Mouse (Mus musculus) heart, embryonic 13.5 days (tissue): ENCODE measurements around the gene Erbin. TPM values are rescaled to one million over a fixed set of nuclear protein-coding genes. Genes with fewer than 3 reads are reported as not detected.

ENCODE experiments used
- ATAC-seq: fragments of 200-750 bp; cut with Nextera tagmentation; 2 replicates; pipeline ENCODE4 v1.8.0; 2017; ENCODE audit warnings: moderate TSS enrichment; ENCODE audit not compliant: insufficient number of reproducible peaks, low FRiP score, low TSS enrichment; ENCODE audit errors: extremely low read depth
- H3K27ac ChIP-seq: fragments of 300-500 bp; sonication (generic); replicated peaks from 2 replicates; pipeline ENCODE4 v1.5.1; 2015; ENCODE audit warnings: moderate library complexity, mild to moderate bottlenecking, inconsistent platforms
- H3K27me3 ChIP-seq: fragments of 300-500 bp; sonication (generic); replicated peaks from 2 replicates; pipeline ENCODE4 v1.6.1; 2015; ENCODE audit warnings: mild to moderate bottlenecking, inconsistent platforms
- H3K36me3 ChIP-seq: fragments of 300-500 bp; sonication (generic); 2 replicates; pipeline ENCODE4 v1.6.1; 2015; ENCODE audit warnings: mild to moderate bottlenecking, inconsistent platforms
- H3K4me1 ChIP-seq: fragments of 300-500 bp; sonication (generic); 2 replicates; pipeline ENCODE4 v1.6.1; 2015; ENCODE audit warnings: inconsistent platforms
- H3K4me2 ChIP-seq: fragments of 300-500 bp; sonication (generic); 2 replicates; pipeline ENCODE4 v1.6.1; 2015; ENCODE audit warnings: inconsistent platforms, mild to moderate bottlenecking, moderate library complexity
- H3K4me3 ChIP-seq: fragments of 300-500 bp; sonication (generic); 2 replicates; pipeline ENCODE4 v1.5.1; 2015; ENCODE audit warnings: moderate library complexity, mild to moderate bottlenecking, inconsistent platforms
- H3K9ac ChIP-seq: fragments of 300-500 bp; sonication (generic); 2 replicates; pipeline ENCODE4 v1.6.1; 2015; ENCODE audit warnings: inconsistent platforms, mild to moderate bottlenecking, moderate library complexity
- H3K9me3 ChIP-seq: fragments of 300-500 bp; sonication (generic); 2 replicates; pipeline ENCODE4 v1.6.1; 2016; ENCODE audit warnings: inconsistent platforms
- WGBS: fragments of 180-500 bp; shearing (Covaris S2); methylation state at CpG from one replicate; pipeline ENCODE4 v1.1.7; 2015; ENCODE audit warnings: mixed read lengths; 5-methylcytosine and 5-hydroxymethylcytosine counted together
- polyA plus RNA-seq: library from polyadenylated mRNA; unstranded; fragments of >200 nt; fragmentation: Nextera tagmentation; extraction: Ambion mirVana; gene quantifications from 2 replicates; pipeline ENCODE4 v1.2.1, GENCODE M21; 2015

The Erbin gene
- polyA plus RNA-seq, 1 experiment from 2014 or later, result 10.0 TPM

DNA sequence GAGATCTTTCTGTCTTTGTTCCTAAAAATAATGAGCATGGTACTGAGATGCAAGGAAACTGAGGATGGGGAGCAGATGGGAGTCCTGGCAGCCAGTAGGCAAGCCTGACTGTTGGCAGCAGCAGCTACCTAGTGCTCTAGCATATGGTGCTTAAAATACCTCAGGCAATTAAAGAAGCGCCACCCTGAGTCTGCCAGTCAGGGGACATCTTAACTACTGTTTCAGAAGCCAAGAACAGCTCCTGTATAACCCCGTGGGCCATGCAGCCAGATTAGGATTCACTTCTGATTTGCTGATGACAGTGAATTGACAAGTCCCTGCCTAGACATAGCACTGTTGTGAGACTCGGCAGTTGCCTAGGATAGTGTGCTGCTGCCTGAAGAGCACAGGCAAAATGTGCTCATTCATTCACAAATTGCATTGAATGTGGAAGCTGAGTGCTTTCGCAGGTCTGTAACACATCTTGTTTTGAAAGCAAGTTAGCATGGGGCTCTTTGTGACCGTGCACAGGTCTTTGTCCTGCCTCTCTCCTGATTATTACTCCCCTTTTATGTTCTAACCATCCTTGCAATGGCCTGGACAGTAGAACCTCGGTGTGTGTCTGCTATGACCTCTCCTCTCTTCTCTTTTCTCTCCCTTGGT lies 114.0 kb downstream of the Erbin start:
- no peak for ATAC-seq
- no peaks in the 10 kb centered on the region for H3K36me3 ChIP-seq
- H3K27ac ChIP-seq, result no peak overlapping the region; the same call in 1 of the 2 replicates

DNA sequence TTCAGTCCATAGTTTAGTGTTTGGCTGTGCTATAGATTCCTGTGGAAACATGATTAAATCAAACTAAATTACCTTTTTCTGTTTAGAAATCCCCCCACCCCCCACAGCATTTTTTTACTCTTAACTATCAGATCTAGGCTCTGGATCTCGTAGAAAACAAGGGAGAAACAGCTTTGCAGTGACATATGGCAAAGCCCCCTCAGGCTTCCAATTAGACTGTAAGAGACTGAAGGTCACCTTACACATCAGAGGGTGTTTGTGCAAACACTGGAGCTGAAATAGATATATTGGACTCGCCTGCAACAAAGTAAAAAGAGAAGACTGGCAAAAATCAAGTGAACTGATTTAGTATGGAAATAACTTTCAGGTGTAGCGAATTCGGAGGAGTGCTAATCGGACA lies 116.6 kb downstream of the Erbin start:
- no peak overlapping the region for H3K9ac ChIP-seq
- H3K4me2 ChIP-seq, result no peak overlapping the region
- no peaks in the 10 kb centered on the region for H3K9me3 ChIP-seq
- H3K4me3 ChIP-seq, result no peak overlapping the region
- no peaks in the 10 kb centered on the region for H3K27me3 ChIP-seq
- no peak for ATAC-seq
- no peak overlapping the region for H3K27ac ChIP-seq
- WGBS, result 73% methylated on average over 5 of the region's 5 CpGs
- H3K4me1 ChIP-seq, result peaks cover 21% of the 10 kb centered on the region
- H3K36me3 ChIP-seq, result no peaks in the 10 kb centered on the region

More for the DNA sequence above, 114.0 kb downstream of the Erbin start:
- H3K27me3 ChIP-seq, result no peaks in the 10 kb centered on the region
- no peak overlapping the region for H3K4me3 ChIP-seq
- H3K9me3 ChIP-seq, result no peaks in the 10 kb centered on the region
- 36% methylated on average over 6 of the region's 6 CpGs for WGBS
- H3K9ac ChIP-seq, result no peak overlapping the region
- H3K4me1 ChIP-seq, result peaks cover 21% of the 10 kb centered on the region
- H3K4me2 ChIP-seq, result no peak overlapping the region

DNA sequence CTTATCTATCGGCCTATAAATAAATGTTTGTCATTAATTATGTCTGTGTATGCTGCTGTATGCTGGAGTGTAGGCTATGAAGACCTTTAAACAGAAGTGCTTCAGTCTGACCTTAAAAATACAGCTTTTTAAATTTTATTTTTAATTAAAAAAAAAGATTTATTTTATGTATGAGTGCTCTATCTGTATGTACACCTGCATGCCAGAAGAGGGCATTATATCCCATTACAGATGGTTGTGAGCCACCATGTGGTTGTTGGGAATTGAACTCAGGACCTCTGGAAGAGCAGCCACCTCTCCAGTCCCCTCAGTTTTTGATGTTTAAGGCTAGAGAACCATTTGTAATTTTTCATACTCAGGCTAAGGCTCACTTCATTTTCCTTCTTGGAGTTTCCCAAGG lies 119.3 kb downstream of the Erbin start:
- no peaks in the 10 kb centered on the region for H3K27me3 ChIP-seq
- H3K9ac ChIP-seq, result no peak overlapping the region
- no peak overlapping the region for H3K27ac ChIP-seq
- H3K4me1 ChIP-seq, result peaks cover 6% of the 10 kb centered on the region
- no peak for ATAC-seq
- H3K9me3 ChIP-seq, result no peaks in the 10 kb centered on the region
- no peak overlapping the region for H3K4me2 ChIP-seq
- 91% methylated on average over 1 of the region's 1 CpGs for WGBS
- no peak overlapping the region for H3K4me3 ChIP-seq
- H3K36me3 ChIP-seq, result no peaks in the 10 kb centered on the region

DNA sequence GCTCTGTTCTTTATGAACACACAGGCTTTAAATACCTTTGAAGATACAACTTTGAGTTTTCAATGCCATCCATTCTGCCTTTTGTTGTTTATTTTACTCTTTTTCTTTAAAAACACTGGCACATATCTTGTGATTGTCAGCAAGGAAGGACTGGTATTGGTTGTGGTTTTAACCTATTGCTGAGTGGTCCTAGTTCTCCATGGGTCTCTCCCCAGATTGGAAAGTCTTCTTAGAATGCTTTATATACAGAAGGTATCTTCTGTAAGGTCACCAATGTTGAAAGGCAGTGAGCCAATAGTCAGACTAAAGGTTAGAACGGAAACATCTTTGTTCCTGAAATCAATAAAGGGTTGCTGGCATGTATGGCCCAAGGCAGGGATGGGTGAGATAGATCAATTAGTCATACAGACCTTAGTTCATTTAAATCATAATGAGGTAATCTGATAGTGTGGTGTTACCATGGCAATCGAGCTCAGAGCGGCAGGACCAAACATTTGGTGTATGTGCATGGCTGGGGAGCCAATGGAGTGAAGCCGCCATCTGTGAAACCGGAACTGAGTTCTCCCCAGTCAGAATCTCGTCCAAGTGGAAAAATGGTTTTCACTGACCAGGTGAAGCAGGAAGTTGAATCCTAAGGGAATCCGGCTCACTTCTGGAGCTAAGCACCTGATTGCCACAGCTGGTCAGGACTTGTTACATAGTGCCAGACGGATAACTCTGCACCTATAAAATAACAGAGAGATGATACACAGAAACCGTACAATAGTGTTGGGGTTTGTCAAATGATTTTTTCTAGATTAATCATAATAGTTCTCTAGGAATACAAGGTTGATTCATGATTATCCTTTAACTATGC lies 125.4 kb downstream of the Erbin start:
- Histone ChIP-seq H3K4me3 (no peak overlapping the region), H3K4me1 (no peaks in the 10 kb centered on the region), H3K9ac (no peak overlapping the region), H3K4me2 (no peak overlapping the region), H3K27me3 (no peaks in the 10 kb centered on the region), H3K36me3 (no peaks in the 10 kb centered on the region), H3K9me3 (no peaks in the 10 kb centered on the region), H3K27ac (no peak overlapping the region)
- no peak for ATAC-seq
- 81% methylated on average over 9 of the region's 9 CpGs for whole genome bisulfite sequencing

- Histone ChIP-seq H3K9me3 (no peaks in the 10 kb centered on the region), H3K4me2 (no peak overlapping the region), H3K4me3 (no peak overlapping the region), H3K27me3 (peaks cover 3% of the 10 kb centered on the region; the same call in 1 of the 2 replicates), H3K9ac (no peak overlapping the region), H3K27ac (no peak overlapping the region), H3K4me1 (no peaks in the 10 kb centered on the region), H3K36me3 (no peaks in the 10 kb centered on the region)
- no peak for ATAC-seq
- 27% methylated on average over 11 of the region's 11 CpGs for WGBS
Observed at GRCm38 (mm10) chr13:103779922-103780585, 140.3 kb downstream of the Erbin start.

- Histone ChIP-seq H3K36me3 (no peaks in the 10 kb centered on the region), H3K9ac (no peak overlapping the region), H3K9me3 (no peaks in the 10 kb centered on the region), H3K4me2 (no peak overlapping the region), H3K27me3 (no peaks in the 10 kb centered on the region; the same call in 1 of the 2 replicates), H3K4me1 (peaks cover 10% of the 10 kb centered on the region), H3K4me3 (no peak overlapping the region), H3K27ac (no peak overlapping the region)
- WGBS, result 57% methylated on average over 8 of the region's 8 CpGs
- ATAC-seq, result no peak
Observed at GRCm38 (mm10) chr13:103777126-103777525, 143.2 kb downstream of the Erbin start.

GRCm38 (mm10) chr13:103774119-103774757 lies 146.1 kb downstream of the Erbin start, which contains the start of gene Srek1:
TSS of gene Srek1 (minus strand) at chr13:103774608.
- peak within 1 kb of the TSS; percentile 99 for H3K27ac ChIP-seq
- ATAC-seq, result peak; percentile 91
- peak within 1 kb of the TSS; percentile 77 for H3K4me2 ChIP-seq
- peaks cover 4% of the 10 kb centered on the region for H3K36me3 ChIP-seq
- H3K9ac ChIP-seq, result peak within 1 kb of the TSS; percentile 93
- 1% methylated on average over 81 of the region's 81 CpGs for WGBS
- peak within 1 kb of the TSS; percentile 80 for H3K4me3 ChIP-seq
- H3K27me3 ChIP-seq, result no peaks in the 10 kb centered on the region; the same call in 1 of the 2 replicates
- no peaks in the 10 kb centered on the region for H3K9me3 ChIP-seq
- H3K4me1 ChIP-seq, result peaks cover 28% of the 10 kb centered on the region

DNA sequence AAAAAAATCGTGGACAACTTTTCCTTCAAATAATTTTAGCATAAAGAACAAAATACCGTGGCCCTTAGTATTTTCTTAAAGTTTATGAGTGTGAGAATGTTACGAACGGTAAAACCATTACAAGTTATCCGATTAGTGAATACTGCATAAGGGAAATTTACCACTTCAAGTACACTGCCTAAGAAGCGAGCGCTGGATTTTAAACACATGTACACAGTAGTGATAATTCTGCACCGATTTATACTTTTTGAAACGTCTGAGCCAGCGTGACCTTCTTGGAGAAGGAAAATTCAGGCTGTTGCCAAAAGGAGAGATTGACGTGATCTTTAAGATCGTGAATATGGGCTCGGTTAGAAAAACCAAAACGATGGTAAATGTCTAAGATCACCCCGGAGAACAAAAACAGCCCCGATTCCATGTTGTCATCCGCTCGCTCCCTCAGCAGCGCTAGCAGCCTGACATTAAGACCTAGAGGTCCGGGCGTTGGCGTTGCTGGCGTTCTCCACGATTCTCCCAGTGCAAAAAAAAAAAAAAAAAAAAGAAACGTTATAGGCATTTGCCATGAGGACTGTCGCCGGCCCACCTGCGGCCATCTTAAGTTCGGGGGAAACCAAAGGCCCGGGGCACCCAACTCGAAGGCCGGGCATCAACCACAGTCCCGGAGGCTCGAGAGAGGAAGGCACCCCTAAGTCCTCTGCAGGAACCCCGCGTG lies 146.8 kb downstream of the Erbin start:
- no peak; the same call in 1 of the 2 replicates for ATAC-seq
- H3K27me3 ChIP-seq, result no peaks in the 10 kb centered on the region; the same call in 1 of the 2 replicates
- peaks cover 28% of the 10 kb centered on the region for H3K4me1 ChIP-seq
- H3K4me2 ChIP-seq, result peak overlapping the region; percentile 77
- peak overlapping the region; percentile 93 for H3K9ac ChIP-seq
- H3K4me3 ChIP-seq, result peak overlapping the region; percentile 80
- H3K36me3 ChIP-seq, result peaks cover 4% of the 10 kb centered on the region
- peak overlapping the region; percentile 99 for H3K27ac ChIP-seq
- no peaks in the 10 kb centered on the region for H3K9me3 ChIP-seq
- 1% methylated on average over 36 of the region's 36 CpGs for WGBS

GRCm38 (mm10) chr13:103772917-103773316 lies 147.4 kb downstream of the Erbin start:
- peak overlapping the region; percentile 77 for H3K4me2 ChIP-seq
- WGBS, result 30% methylated on average over 5 of the region's 5 CpGs
- no peak overlapping the region for H3K27ac ChIP-seq

DNA sequence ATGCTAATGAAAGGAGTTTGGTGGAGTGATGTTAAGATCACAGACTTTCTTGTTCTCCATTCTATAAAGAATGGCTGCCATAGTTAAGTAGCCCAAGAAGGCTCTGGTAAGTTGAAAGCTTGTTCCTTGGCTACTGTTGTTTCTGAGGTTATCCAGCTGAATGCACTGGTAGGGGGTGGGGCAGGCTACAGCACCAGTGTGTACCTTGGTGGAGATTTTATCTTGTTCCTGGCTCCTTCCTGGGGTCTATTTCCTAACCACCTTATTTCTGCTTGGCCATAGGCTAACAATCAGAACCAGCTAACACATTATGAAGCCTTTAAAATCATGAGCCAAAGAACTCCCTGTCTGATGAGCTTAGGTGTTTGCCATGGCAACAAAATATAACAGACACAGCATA lies 149.5 kb downstream of the Erbin start:
- peaks cover 22% of the 10 kb centered on the region for H3K36me3 ChIP-seq
- no peaks in the 10 kb centered on the region for H3K9me3 ChIP-seq
- ATAC-seq, result no peak
- no peak overlapping the region for H3K4me3 ChIP-seq
- no peaks in the 10 kb centered on the region for H3K27me3 ChIP-seq
- peaks cover 28% of the 10 kb centered on the region for H3K4me1 ChIP-seq
- H3K9ac ChIP-seq, result no peak overlapping the region
- no peak overlapping the region for H3K27ac ChIP-seq
- H3K4me2 ChIP-seq, result no peak overlapping the region

More at GRCm38 (mm10) chr13:103772917-103773316, 147.4 kb downstream of the Erbin start:
- Histone ChIP-seq H3K4me3 (peak overlapping the region; percentile 80), H3K9ac (peak overlapping the region; percentile 93), H3K36me3 (peaks cover 5% of the 10 kb centered on the region), H3K27me3 (no peaks in the 10 kb centered on the region; the same call in 1 of the 2 replicates), H3K4me1 (peaks cover 28% of the 10 kb centered on the region), H3K9me3 (no peaks in the 10 kb centered on the region)
- no peak for ATAC-seq
